12 mouse cellular contexts compared by ENCODE assay signal in genomic region chr9:14207561-14207936, GRCm38 (mm10).
DNase-seq lines count a peak whose midpoint lies in the region; ATAC-seq lines count a peak whose summit lies in the region.
"Had no signal": no experiment of that assay in that cellular context is flagged by ENCODE, and none has a peak within 500 bp of the region (broad histone marks: within the 10 kb centered on the region; RNA-seq: fewer than 3 reads in every experiment).

No protein-coding gene starts in this region.

- no peak for DNase-seq in heart, postnatal 4 days
- peak; percentile 55 to 56 for DNase-seq in heart, postnatal 10 days
- peak; percentile 34 for DNase-seq in kidney, postnatal 14 days
- no peak for DNase-seq in adrenal gland, adult (ENCODE audit: inconsistent age in 2 of 2, low spot score in 1 of 2)
- no peak for DNase-seq in left cerebral cortex, postnatal 14 days (ENCODE audit: low spot score in 2 of 2)
- no peak for DNase-seq in adrenal gland, postnatal 36 days
- DNase-seq: right cerebral cortex, postnatal 14 days had no signal

- no peaks in the 10 kb centered on the region for H3K9me3 ChIP-seq in heart, embryonic 14.5 days (ENCODE audit: control insufficient read depth, low read length)
- H3K9me3 ChIP-seq: limb, embryonic 15.5 days had no signal

- no peak overlapping the region for H3K27ac ChIP-seq in heart, embryonic 14.5 days (replicated peaks in 1 of 2; ENCODE audit: control insufficient read depth in 1 of 2, insufficient read depth in 1 of 2, low read depth in 2 of 2, low read length in 2 of 2)
- H3K27ac ChIP-seq: layer of hippocampus, adult 2 months; limb, embryonic 15.5 days had no signal

- peak; percentile 50; the same call in 1 of the 2 replicates for ATAC-seq in heart, embryonic 14.5 days (ENCODE audit: insufficient number of reproducible peaks, insufficient read depth, low FRiP score, low read depth)
- peak; percentile 68 for ATAC-seq in megakaryocyte progenitor cell, adult 5-6 weeks (replicated peaks; ENCODE audit: poor library complexity)
- ATAC-seq: forebrain, embryonic 14.5 days had no signal

- H3K9ac ChIP-seq in heart, embryonic 14.5 days (ENCODE audit: low read length): no peak overlapping the region
- H3K9ac ChIP-seq: limb, embryonic 15.5 days had no signal

- peaks cover 6 to 7% of the 10 kb centered on the region in 2 experiments; a peak in 3 of 4 replicates for H3K4me1 ChIP-seq in heart, embryonic 14.5 days (ENCODE audit: control insufficient read depth in 2 of 2, insufficient read depth in 2 of 2, low read length in 2 of 2)

- intact Hi-C loops in heart, postnatal 10 days (cut with DNase I): no loop called here
- intact Hi-C loops in left cerebral cortex, postnatal 14 days (cut with DNase I): no loop called here

- no peak overlapping the region for H3K4me2 ChIP-seq in heart, embryonic 14.5 days (ENCODE audit: low read length)
- H3K4me2 ChIP-seq: limb, embryonic 15.5 days had no signal

- no peak overlapping the region for H3K4me3 ChIP-seq in heart, embryonic 14.5 days (ENCODE audit: control insufficient read depth in 1 of 2, insufficient read depth in 1 of 2, low read depth in 1 of 2, low read length in 2 of 2)
- H3K4me3 ChIP-seq: layer of hippocampus, adult 2 months; limb, embryonic 15.5 days had no signal

- WGBS in heart, embryonic 14.5 days: 50% methylated on average over 3 of the region's 3 CpGs

- H3K27me3 ChIP-seq in heart, embryonic 14.5 days (ENCODE audit: control insufficient read depth, insufficient read depth, low read length): no peaks in the 10 kb centered on the region
- H3K27me3 ChIP-seq: limb, embryonic 15.5 days had no signal

- H3K36me3 ChIP-seq in heart, embryonic 14.5 days (ENCODE audit: control insufficient read depth, insufficient read depth, low read length): no peaks in the 10 kb centered on the region
- H3K36me3 ChIP-seq: limb, embryonic 15.5 days had no signal

Comparison
In these comparisons a context has a peak if more than half of its experiments do, and no peak if none do; other contexts are left out.
1. DNase-seq: peak in heart, postnatal 10 days (2 of 2) and kidney, postnatal 14 days (single experiment); none in heart, postnatal 4 days (single experiment), adrenal gland, adult (0 of 2), left cerebral cortex, postnatal 14 days (0 of 2) and adrenal gland, postnatal 36 days (0 of 2).